ENCODE assay signal across 1 mouse cellular context in the genomic region with DNA sequence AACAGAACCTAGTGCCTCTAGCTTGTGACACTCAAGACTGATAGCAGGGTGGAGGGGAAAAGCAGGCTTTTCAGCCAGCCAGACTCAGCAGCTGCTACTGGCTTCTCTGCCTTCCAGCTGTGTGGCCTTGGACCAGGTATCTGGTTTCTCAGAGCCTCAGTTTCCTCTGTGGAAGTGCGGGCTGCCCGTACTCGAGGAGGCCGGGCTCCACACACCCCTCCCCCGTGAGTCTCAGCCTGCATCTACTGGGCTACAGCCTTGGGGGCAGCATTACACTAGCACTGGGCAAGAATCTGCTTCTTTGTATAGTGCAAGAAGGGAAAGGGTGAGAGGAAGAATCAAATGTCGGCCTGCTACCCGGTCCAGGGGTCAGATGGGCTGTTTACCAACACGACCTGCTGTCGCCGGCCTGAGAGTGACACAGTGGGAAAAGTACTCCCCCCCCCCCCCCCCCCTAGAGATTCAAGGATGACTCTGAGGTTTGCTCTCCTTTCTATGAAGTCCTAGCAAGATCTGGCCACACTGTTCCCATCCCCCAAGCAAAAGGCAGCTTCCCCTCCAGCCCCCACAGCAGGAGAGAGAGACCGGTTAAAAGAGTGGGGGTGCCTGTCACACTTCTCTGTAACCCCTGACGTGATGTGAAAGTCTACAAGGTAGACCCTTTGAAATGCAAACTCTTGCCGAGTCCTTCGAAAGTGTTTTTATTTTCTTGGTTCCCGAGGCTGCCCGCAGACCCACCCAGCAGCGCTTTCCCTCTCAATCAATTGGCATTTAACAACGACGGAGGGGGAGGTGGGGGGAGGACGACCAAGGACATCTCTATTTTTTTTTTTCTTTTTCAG.
TF ChIP-seq lines count a peak whose summit lies in the region.

No protein-coding gene starts in this region.

TF ChIP-seq in MEL, 35 proteins besides CTCF, POLR2A, EP300 and RAD21:
- no peak for TF ChIP-seq BHLHE40 (IDR thresholded peaks at IDR 0.05; ENCODE audit: borderline replicate concordance, low read depth, low read length)
- no peak for TF ChIP-seq NELFE (IDR thresholded peaks at IDR 0.05; ENCODE audit: low read depth, low read length)
- no peak for TF ChIP-seq MXI1 (IDR thresholded peaks at IDR 0.05; ENCODE audit: low read depth, low read length)
- no peak for TF ChIP-seq GATA1 (IDR thresholded peaks at IDR 0.05; ENCODE audit: low read depth, low read length)
- TF ChIP-seq CHD2 (IDR thresholded peaks at IDR 0.05; ENCODE audit: low read length), result no peak
- no peak for TF ChIP-seq HCFC1 (IDR thresholded peaks at IDR 0.05; ENCODE audit: low read depth, low read length)
- no peak for TF ChIP-seq MEF2A (IDR thresholded peaks at IDR 0.05; ENCODE audit: extremely low read depth, insufficient replicate concordance, low read depth, low read length, poor library complexity, severe bottlenecking)
- TF ChIP-seq UBTF (IDR thresholded peaks at IDR 0.05; ENCODE audit: borderline replicate concordance, insufficient read depth, low read depth, low read length), result no peak
- no peak for TF ChIP-seq NRF1 (IDR thresholded peaks at IDR 0.05; ENCODE audit: insufficient read depth, low read depth, low read length, poor library complexity, severe bottlenecking)
- TF ChIP-seq SIN3A (IDR thresholded peaks at IDR 0.05; ENCODE audit: low read length), result no peak
- TF ChIP-seq KAT2A (conservative IDR thresholded peaks at IDR 0.05; ENCODE audit: low read depth, low read length), result no peak
- no peak for TF ChIP-seq E2F4 (IDR thresholded peaks at IDR 0.05; ENCODE audit: borderline replicate concordance, low read depth, low read length)
- TF ChIP-seq USF2 (IDR thresholded peaks at IDR 0.05; ENCODE audit: borderline replicate concordance in 1 of 2, insufficient read depth in 1 of 2, low read depth in 1 of 2, low read length in 2 of 2), result no peak
- TF ChIP-seq POLR2AphosphoS5 (IDR thresholded peaks at IDR 0.05; ENCODE audit: borderline replicate concordance, low read depth, low read length), result no peak
- no peak for TF ChIP-seq GABPA (IDR thresholded peaks at IDR 0.05; ENCODE audit: low read depth, low read length)
- TF ChIP-seq MYC (IDR thresholded peaks at IDR 0.05; ENCODE audit: low read depth, low read length), result no peak
